Mouse (Mus musculus) adrenal gland, postnatal 10 days (tissue): ENCODE measurements at regions not wholly inside any gene's neighbourhood (a gene's known extent, or its start where the extent isn't known, plus 50 kb on each side); places are given as distances from the start of the nearest gene placed in this dataset.

Source experiments
- DNase-seq: peaks from one replicate; pipeline ENCODE4 v3.0.0; 2021; ENCODE audit warnings: mixed read lengths

GRCm38 (mm10) chr11:7944373-7944772 lies 720.0 kb downstream of the Tns3 start:
- no peak for DNase-seq

GRCm38 (mm10) chr11:7933611-7934010 lies 719.9 kb upstream of the Igfbp3 start:
- no peak for DNase-seq

- no peak for DNase-seq
Measured at GRCm38 (mm10) chr11:7932638-7933037, 718.9 kb upstream of the Igfbp3 start.

- no peak for DNase-seq
Measured at GRCm38 (mm10) chr11:7931064-7931797, 717.5 kb upstream of the Igfbp3 start.

DNA sequence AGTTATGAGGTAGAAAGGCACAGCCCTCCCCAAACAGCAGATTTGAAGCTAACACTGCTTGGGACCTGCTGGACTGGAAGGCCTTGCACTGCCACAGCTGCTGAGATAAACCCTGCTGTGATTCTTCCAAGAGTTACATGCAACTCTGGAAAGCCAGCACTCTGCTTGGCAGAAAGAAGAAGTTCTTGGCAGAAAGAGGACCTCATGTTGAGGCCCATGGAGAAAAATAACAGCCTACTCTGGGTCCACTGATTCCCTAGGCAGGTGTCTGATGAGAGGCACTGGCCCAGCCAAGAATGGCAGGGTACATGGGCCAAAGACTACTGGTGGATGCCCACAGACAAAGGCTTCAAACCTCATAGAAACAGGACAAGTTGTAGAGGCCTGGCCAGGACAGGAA lies 714.0 kb upstream of the Igfbp3 start:
- no peak for DNase-seq

GRCm38 (mm10) chr11:7912036-7912435 lies 698.3 kb upstream of the Igfbp3 start:
- no peak for DNase-seq

- no peak for DNase-seq
Measured at GRCm38 (mm10) chr11:7900266-7900665, 686.5 kb upstream of the Igfbp3 start.

DNA sequence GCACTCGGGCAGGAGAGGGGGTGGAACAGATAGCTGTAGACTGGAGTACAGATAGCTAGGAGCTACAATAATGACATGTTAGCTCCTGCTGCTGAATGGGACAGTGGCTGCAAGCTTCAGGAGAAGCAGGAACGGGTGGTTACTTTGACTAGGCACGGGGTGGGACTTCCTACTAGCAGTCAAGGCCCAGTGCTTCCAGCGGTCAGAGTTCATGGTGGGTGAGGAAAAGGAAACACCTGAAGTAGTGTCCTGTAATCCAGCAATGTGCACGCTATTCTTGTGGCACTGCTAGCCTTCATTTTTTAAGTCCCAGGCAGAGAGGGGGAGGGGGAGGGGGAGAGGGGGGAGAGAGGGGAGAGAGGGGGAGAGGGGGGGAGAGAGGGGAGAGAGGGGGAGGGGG lies 684.5 kb upstream of the Igfbp3 start:
- no peak for DNase-seq

DNA sequence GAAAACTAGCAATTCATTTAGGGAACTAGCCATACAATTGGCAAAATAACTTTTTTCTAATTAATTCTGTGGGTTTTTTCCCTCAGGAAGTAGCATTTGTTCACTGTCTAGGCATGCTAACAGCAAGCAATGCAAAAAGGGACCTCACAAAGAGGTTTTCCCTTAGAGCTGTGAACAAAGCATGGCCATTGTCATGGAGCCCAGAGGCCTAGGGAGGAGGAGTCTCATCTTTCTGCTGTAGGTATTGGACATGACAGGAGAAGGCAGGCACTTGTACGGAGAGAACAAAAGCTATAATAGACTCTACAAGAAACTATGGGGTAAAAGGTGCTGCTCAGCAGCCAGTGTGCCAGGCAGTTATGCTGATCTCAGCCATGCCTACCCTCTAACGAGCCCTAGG lies 666.8 kb upstream of the Igfbp3 start:
- no peak for DNase-seq

- DNase-seq = no peak
Measured at GRCm38 (mm10) chr11:7864116-7864515, 650.4 kb upstream of the Igfbp3 start.

DNA sequence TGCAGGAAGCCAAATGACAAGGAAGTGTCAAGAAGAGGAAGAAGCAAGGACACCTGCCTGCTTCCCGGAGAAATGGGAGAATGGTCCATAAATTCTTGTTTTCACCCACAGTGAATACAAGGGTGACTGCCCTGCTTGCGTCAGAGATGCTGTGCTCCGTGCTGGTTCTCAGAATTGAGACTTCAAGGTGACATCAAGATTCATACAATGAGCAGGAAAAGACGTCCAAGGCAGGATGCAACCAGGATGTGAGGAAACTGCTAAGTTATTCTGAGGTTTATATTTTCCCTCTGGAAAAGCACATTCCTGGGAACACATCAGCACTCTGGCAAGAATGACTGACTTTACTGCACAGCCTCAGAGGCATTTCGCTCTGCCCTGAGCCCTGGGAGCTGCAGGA lies 650.0 kb upstream of the Igfbp3 start:
- DNase-seq = no peak

DNA sequence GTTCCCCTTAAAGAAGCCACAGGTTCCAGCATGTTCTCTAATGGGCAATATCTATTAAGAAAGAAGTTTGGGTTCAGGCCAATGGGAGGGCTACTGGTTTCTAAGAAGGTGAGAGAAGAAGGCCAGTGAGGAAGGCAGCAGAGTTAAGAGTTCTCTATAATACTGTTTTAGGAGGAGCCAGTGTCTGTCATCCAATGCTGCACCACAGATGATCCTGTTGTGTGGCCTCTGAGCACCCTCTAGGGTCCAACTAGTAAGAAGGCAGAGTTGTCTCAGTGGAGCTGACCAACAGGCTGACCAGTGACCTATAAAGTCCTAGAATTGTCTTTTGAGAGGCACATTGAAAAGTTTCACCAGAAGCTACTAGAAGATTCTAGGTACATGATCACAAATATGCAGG lies 648.8 kb upstream of the Igfbp3 start:
- peak; percentile 10 for DNase-seq

DNA sequence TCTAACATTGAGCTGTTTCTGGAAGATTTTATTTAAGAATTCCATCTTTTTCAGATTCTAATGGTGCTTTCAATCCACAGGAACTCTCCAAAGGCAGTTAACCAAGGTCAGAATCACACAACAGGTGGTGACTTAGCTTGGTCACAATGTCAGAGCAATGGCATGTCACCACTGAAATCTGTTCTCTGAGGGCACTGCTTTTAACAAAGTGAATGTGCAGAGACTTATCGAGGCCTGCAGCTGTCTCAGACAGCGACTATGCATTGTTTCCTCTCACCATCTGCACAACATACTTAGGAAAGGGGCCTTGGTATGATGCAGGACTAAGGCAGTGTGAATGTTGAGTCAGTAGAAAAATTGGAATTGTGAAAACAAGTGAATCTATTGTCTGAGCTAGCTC lies 638.9 kb upstream of the Igfbp3 start:
- DNase-seq = no peak

DNA sequence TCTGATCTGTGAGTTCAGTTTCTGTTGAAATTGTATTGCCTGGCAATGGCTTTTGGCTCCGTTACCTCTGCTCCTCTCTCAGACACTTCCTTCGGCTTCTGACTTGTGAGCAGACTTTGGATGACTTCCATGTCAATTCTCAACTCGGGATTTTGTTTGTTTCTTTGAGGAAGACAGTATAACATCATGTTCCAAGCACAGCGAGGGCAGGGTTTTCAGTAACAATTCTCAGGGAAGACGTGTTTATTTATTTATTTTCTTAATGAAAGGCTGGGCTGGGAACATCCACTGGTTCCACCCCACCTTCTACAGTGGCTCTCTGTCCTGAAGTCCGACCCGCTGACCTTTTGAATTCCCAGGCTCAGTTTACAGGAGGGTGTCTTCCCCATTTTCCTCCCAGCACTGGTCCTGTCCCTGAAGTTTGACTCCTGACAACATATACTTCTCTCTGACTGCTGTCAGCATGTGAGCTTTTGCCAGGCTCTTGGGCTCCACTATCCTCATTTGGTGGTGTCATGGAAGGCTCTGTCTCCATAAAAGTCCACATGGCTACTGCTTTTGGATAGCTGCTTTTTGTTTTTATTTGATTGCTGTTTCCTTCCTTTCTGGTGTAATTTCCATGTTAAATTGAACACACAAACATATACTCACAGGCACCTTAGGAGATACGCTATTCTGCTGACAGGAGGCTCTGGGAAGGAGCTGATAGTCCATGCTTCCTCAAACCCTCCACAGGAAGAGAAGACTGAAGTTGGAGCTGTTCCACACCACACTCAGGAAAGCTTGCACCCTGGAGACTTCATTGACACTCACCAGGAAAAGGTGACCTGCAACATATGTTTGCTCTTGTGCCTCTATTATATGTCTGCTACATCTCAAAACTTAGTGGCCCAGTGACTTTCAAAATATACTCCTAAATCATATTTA lies 624.9 kb upstream of the Igfbp3 start:
- DNase-seq = peak; percentile 11

DNA sequence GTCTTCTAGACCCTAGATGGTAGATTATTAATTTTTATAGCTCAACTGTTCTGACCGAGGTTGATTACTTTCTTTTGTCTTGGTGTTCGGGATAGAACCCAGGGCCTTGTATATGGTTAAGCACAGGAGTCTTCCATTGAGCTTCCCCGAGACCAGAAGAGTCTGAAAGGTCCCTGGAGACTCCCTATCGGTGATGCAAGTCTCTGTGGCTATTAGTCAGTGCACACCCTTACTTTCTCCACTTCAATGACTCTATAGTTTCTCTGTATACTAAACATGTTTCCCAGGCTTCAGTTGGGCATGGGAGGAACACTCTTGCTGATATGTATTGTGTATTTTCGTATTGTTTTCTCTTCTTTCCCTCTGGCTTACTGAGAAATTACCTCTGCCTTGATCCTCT lies 623.8 kb upstream of the Igfbp3 start:
- no peak for DNase-seq

GRCm38 (mm10) chr11:7834151-7834550 lies 620.4 kb upstream of the Igfbp3 start:
- no peak for DNase-seq

DNA sequence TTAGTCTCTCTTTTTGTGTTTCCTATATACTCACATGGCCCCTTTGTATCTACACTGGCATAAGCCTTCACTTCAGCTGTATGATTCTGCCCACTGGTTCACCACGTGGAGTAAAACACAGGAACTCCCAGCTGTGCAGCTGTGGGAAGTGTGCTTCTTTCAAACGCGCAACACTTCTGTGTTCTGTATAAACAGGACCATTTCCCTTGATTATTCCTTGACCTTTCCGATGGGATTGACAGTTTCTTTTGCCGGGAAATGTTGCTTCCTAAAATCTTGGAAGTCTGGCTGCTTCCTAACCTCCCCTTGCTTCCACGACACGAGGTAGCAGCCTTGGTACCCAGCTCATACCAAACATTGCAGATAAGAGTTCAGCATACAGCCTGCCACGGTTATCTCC lies 618.7 kb upstream of the Igfbp3 start:
- DNase-seq = no peak

GRCm38 (mm10) chr11:7829770-7830169 lies 616.0 kb upstream of the Igfbp3 start:
- DNase-seq = no peak

DNA sequence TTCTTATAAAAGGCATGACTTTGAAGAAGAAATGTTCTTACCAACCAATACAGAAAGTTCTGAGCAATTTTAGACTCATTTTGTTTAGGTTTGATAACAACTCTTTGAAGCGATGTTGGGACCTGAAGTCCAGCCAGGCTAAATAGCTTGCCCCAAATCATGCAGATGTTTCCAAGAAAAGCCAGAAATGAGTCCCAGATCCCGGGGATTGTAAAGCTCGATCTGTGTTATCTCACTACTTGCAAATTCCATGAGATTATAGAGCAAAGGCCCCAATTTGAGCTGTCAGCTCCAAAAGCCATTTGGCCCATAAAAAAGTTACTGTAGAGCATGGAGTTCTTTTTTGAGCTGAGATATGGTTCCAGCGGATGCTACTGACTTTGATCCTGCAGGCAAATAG lies 614.3 kb upstream of the Igfbp3 start:
- DNase-seq = no peak

DNA sequence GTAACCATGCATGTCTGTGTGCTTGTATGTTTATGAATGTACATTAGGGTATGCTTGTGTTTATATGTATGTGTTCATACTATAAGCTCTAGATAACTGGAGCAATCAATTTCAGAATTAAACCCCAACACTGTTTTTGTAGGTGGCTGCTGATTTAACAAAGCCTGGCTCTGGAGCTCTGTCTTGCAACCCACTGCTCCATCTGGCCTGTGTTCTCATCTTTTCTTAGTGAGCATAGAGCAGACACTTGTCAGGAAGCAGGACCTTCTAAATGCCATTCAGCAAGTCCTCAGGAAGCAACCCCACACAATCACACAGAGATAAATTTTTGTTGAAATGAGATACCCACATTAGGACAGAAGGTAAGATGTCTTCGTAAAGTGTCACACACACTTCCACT lies 613.7 kb upstream of the Igfbp3 start:
- no peak for DNase-seq

DNA sequence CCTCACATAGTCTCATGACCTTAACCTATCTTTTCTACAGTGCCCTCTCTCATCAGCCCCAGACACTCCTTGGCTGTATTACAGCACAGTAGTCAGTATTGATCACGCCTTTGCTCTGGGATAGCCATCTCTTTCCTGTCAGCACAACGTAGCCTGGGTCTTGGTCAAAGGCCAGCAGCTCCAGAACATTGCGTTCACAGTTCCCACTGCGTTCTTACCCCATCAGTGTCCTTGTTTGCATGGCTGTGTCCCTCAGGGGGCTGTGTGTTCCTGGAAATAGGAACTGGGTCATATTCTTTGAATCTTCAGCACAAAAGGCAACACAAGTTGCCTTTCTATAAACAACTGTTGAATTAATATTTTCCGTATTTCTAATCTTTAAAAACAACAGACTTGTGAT lies 602.0 kb upstream of the Igfbp3 start:
- peak; percentile 42 for DNase-seq

GRCm38 (mm10) chr11:7814556-7814955 lies 600.8 kb upstream of the Igfbp3 start:
- no peak for DNase-seq

DNA sequence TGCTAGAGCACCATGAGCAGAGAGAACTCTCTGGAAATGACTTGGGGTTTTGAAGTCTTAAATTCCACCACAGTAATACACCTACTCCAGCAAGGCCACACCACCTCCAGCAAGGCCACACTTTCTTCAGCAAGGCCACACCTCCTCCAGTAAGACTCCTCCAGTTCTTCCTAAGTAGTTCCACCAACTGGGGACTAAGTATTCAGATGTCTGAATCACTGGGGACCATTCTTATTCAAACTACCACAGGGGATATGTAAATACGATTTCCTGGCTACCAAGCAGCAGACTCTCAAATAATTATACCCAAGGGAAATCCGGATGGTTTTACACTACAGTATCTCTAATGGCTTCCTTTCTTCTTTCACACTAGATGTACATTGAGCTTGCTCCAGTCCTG lies 598.7 kb upstream of the Igfbp3 start:
- no peak for DNase-seq

- DNase-seq = no peak
Measured at GRCm38 (mm10) chr11:7809741-7810140, 596.0 kb upstream of the Igfbp3 start.
